Mouse (Mus musculus): Measurements from ENCODE around the gene Rab11fip3. TPM values are rescaled to one million over a fixed set of nuclear protein-coding genes. Genes with fewer than 3 reads are reported as not detected.

Gene Rab11fip3
- total RNA-seq, 1 experiment, result 9.4 TPM

GRCm38 (mm10) chr17:26052074-26052473, 17.3 kb downstream of the Rab11fip3 start:
- no peak overlapping the region for H3K27ac ChIP-seq (ENCODE audit: insufficient read depth, low read depth, low read length, poor library complexity, severe bottlenecking)
- TF ChIP-seq MAFK (IDR thresholded peaks at IDR 0.05; ENCODE audit: insufficient read depth, low read depth, low read length) (no peak), ZNF384 (IDR thresholded peaks at IDR 0.05; ENCODE audit: low read depth, low read length) (no peak), CHD2 (IDR thresholded peaks at IDR 0.05; ENCODE audit: low read depth, low read length) (no peak), ZC3H11A (IDR thresholded peaks at IDR 0.05; ENCODE audit: borderline replicate concordance, low read depth, low read length) (no peak)
- no peak overlapping the region for H3K9ac ChIP-seq (ENCODE audit: insufficient read depth, low read depth, low read length, poor library complexity, severe bottlenecking)
- no peaks in the 10 kb centered on the region for H3K36me3 ChIP-seq (ENCODE audit: control insufficient read depth, insufficient read depth, low read length, poor library complexity, severe bottlenecking)
- H3K4me3 ChIP-seq (ENCODE audit: insufficient read depth in 1 of 2, low read depth in 1 of 2, low read length in 2 of 2, poor library complexity in 1 of 2, severe bottlenecking in 1 of 2), result no peak overlapping the region
- in situ Hi-C loops (cut with MboI; ENCODE audit: low sequenced_read_pairs in 2 of 2, unreplicated experiment in 2 of 2), result no loop called here
- H3K9me3 ChIP-seq (ENCODE audit: control insufficient read depth, insufficient read depth, low read depth, low read length), result no peaks in the 10 kb centered on the region
- no peak for DNase-seq (ENCODE audit: low read depth, low spot score)
- peaks cover 0 to 6% of the 10 kb centered on the region in 2 experiments; a peak in 1 of 4 replicates for H3K4me1 ChIP-seq (ENCODE audit: control insufficient read depth in 2 of 2, insufficient read depth in 2 of 2, low read length in 2 of 2, poor library complexity in 1 of 2)

- no peaks in the 10 kb centered on the region for H3K4me1 ChIP-seq (ENCODE audit: control insufficient read depth in 2 of 2, insufficient read depth in 2 of 2, low read length in 2 of 2, poor library complexity in 1 of 2)
- no peak for DNase-seq (ENCODE audit: low read depth, low spot score)
- no peak overlapping the region for H3K9ac ChIP-seq (ENCODE audit: insufficient read depth, low read depth, low read length, poor library complexity, severe bottlenecking)
- no peaks in the 10 kb centered on the region for H3K9me3 ChIP-seq (ENCODE audit: control insufficient read depth, insufficient read depth, low read depth, low read length)
- in situ Hi-C loops (cut with MboI; ENCODE audit: low sequenced_read_pairs in 2 of 2, unreplicated experiment in 2 of 2), result no loop called here
- no peaks in the 10 kb centered on the region; the same call in 1 of the 2 replicates for H3K36me3 ChIP-seq (ENCODE audit: control insufficient read depth, insufficient read depth, low read length, poor library complexity, severe bottlenecking)
- TF ChIP-seq ZC3H11A (IDR thresholded peaks at IDR 0.05; ENCODE audit: borderline replicate concordance, low read depth, low read length) (no peak), HCFC1 (IDR thresholded peaks at IDR 0.05; ENCODE audit: borderline replicate concordance, insufficient read depth, low read length) (no peak), ZNF384 (IDR thresholded peaks at IDR 0.05; ENCODE audit: low read depth, low read length) (no peak), CHD2 (IDR thresholded peaks at IDR 0.05; ENCODE audit: low read depth, low read length) (no peak), MAFK (IDR thresholded peaks at IDR 0.05; ENCODE audit: insufficient read depth, low read depth, low read length) (no peak)
- no peak overlapping the region for H3K4me3 ChIP-seq (ENCODE audit: insufficient read depth in 1 of 2, low read depth in 1 of 2, low read length in 2 of 2, poor library complexity in 1 of 2, severe bottlenecking in 1 of 2)
- H3K27ac ChIP-seq (ENCODE audit: insufficient read depth, low read depth, low read length, poor library complexity, severe bottlenecking), result no peak overlapping the region
These were observed 21.2 kb downstream of the Rab11fip3 start for GRCm38 (mm10) chr17:26048118-26048517.

GRCm38 (mm10) chr17:26046253-26046997, 22.9 kb downstream of the Rab11fip3 start:
- Histone ChIP-seq H3K9me3 (ENCODE audit: control insufficient read depth, insufficient read depth, low read depth, low read length) (no peaks in the 10 kb centered on the region), H3K9ac (ENCODE audit: insufficient read depth, low read depth, low read length, poor library complexity, severe bottlenecking) (no peak overlapping the region), H3K36me3 (ENCODE audit: control insufficient read depth, insufficient read depth, low read length, poor library complexity, severe bottlenecking) (no peaks in the 10 kb centered on the region; the same call in 1 of the 2 replicates), H3K4me3 (ENCODE audit: insufficient read depth in 1 of 2, low read depth in 1 of 2, low read length in 2 of 2, poor library complexity in 1 of 2, severe bottlenecking in 1 of 2) (no peak overlapping the region), H3K27ac (ENCODE audit: insufficient read depth, low read depth, low read length, poor library complexity, severe bottlenecking) (no peak overlapping the region), H3K4me1 (ENCODE audit: control insufficient read depth in 2 of 2, insufficient read depth in 2 of 2, low read length in 2 of 2, poor library complexity in 1 of 2) (no peaks in the 10 kb centered on the region)
- in situ Hi-C loops (cut with MboI; ENCODE audit: low sequenced_read_pairs in 2 of 2, unreplicated experiment in 2 of 2), result no loop called here
- no peak for DNase-seq (ENCODE audit: low read depth, low spot score)
- TF ChIP-seq HCFC1 (IDR thresholded peaks at IDR 0.05; ENCODE audit: borderline replicate concordance, insufficient read depth, low read length), result no peak
- TF ChIP-seq ZC3H11A (IDR thresholded peaks at IDR 0.05; ENCODE audit: borderline replicate concordance, low read depth, low read length), result no peak
- no peak for TF ChIP-seq ZNF384 (IDR thresholded peaks at IDR 0.05; ENCODE audit: low read depth, low read length)
- no peak for TF ChIP-seq CHD2 (IDR thresholded peaks at IDR 0.05; ENCODE audit: low read depth, low read length)
- TF ChIP-seq MAFK (IDR thresholded peaks at IDR 0.05; ENCODE audit: insufficient read depth, low read depth, low read length), result no peak

GRCm38 (mm10) chr17:26045285-26045684, 24.1 kb downstream of the Rab11fip3 start:
- H3K27ac ChIP-seq (ENCODE audit: insufficient read depth, low read depth, low read length, poor library complexity, severe bottlenecking), result no peak overlapping the region
- no peaks in the 10 kb centered on the region for H3K4me1 ChIP-seq (ENCODE audit: control insufficient read depth in 2 of 2, insufficient read depth in 2 of 2, low read length in 2 of 2, poor library complexity in 1 of 2)
- H3K9me3 ChIP-seq (ENCODE audit: control insufficient read depth, insufficient read depth, low read depth, low read length), result no peaks in the 10 kb centered on the region
- H3K4me3 ChIP-seq (ENCODE audit: insufficient read depth in 1 of 2, low read depth in 1 of 2, low read length in 2 of 2, poor library complexity in 1 of 2, severe bottlenecking in 1 of 2), result no peak overlapping the region
- H3K9ac ChIP-seq (ENCODE audit: insufficient read depth, low read depth, low read length, poor library complexity, severe bottlenecking), result no peak overlapping the region
- no peak for DNase-seq (ENCODE audit: low read depth, low spot score)
- TF ChIP-seq CHD2 (IDR thresholded peaks at IDR 0.05; ENCODE audit: low read depth, low read length) (no peak), ZNF384 (IDR thresholded peaks at IDR 0.05; ENCODE audit: low read depth, low read length) (no peak), MAFK (IDR thresholded peaks at IDR 0.05; ENCODE audit: insufficient read depth, low read depth, low read length) (no peak), ZC3H11A (IDR thresholded peaks at IDR 0.05; ENCODE audit: borderline replicate concordance, low read depth, low read length) (no peak), HCFC1 (IDR thresholded peaks at IDR 0.05; ENCODE audit: borderline replicate concordance, insufficient read depth, low read length) (no peak)
- in situ Hi-C loops (cut with MboI; ENCODE audit: low sequenced_read_pairs in 2 of 2, unreplicated experiment in 2 of 2), result no loop called here
- H3K36me3 ChIP-seq (ENCODE audit: control insufficient read depth, insufficient read depth, low read length, poor library complexity, severe bottlenecking), result no peaks in the 10 kb centered on the region; the same call in 1 of the 2 replicates
